Mouse (Mus musculus): ENCODE data around the gene Rnf43. TPM values are rescaled to one million over a fixed set of nuclear protein-coding genes. Genes with fewer than 3 reads are reported as not detected.
A peak's percentile ranks its signal among the peaks of the same experiment; 100 is the strongest.

Gene Rnf43
- total and polyA plus RNA-seq, 3 experiments: 14.6 to 17.3 TPM; not detected in 1

DNA sequence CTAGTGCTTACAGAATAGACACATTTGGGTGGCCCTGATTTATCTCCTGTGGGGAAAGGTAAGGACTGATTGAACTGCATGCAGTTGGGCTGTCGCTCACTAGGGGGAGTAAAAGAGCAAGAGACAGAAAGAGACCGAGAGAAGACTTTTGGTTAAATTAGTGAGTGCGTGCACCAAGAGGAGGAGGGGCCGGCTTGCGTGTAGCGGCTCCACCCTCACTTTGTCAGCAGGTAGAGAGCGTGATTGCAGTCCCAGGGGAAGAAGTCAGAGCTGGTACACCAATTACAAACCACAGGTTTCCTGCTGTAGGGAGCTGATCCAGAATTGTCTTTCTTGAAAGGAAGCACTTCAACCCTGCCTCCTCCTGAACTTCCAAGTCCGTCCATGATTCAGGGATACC lies at the start of gene Rnf43 (continued):
- TF ChIP-seq NRF1 (IDR thresholded peaks at IDR 0.05; ENCODE audit: insufficient read depth, low read depth, low read length, poor library complexity, severe bottlenecking): no peak
- no peak for TF ChIP-seq USF1 (IDR thresholded peaks at IDR 0.05; ENCODE audit: low read depth, low read length)
- 0 out of 2 replicates have a peak, but pooled peaks have one; percentile 39 for TF ChIP-seq ETS1 (IDR thresholded peaks at IDR 0.05; ENCODE audit: low read depth, low read length)

- TF ChIP-seq MAZ (IDR thresholded peaks at IDR 0.05; ENCODE audit: low read depth, low read length): no peak
- H3K36me3 ChIP-seq (ENCODE audit: control insufficient read depth in 1 of 2, insufficient read depth in 2 of 2, low read length in 2 of 2): peaks cover 3 to 12% of the 10 kb centered on the region in 2 experiments; a peak in 2 of 4 replicates
- H3K9me3 ChIP-seq (replicated peaks; ENCODE audit: insufficient read depth, low read length): no peaks in the 10 kb centered on the region
- H3K4me1 ChIP-seq (ENCODE audit: control insufficient read depth in 1 of 2, insufficient read depth in 2 of 2, low read length in 2 of 2): no peaks in the 10 kb centered on the region; a peak in 1 of 4 replicates
- no peaks in the 10 kb centered on the region for H3K79me2 ChIP-seq (ENCODE audit: control insufficient read depth, insufficient read depth, low read length, poor library complexity)
- DNase-seq (ENCODE audit: low read depth, low spot score): no peak
- no peak overlapping the region for H3K9ac ChIP-seq (ENCODE audit: control insufficient read depth, low read depth, low read length, poor library complexity, severe bottlenecking)
- H3K4me3 ChIP-seq (ENCODE audit: control insufficient read depth in 1 of 2, insufficient read depth in 1 of 2, low read depth in 2 of 2, low read length in 2 of 2): no peak overlapping the region
- H3K27ac ChIP-seq (ENCODE audit: control insufficient read depth, low read depth, low read length): no peak overlapping the region
- H3K27me3 ChIP-seq (ENCODE audit: control insufficient read depth in 1 of 2, insufficient read depth in 2 of 2, low read length in 2 of 2): no peaks in the 10 kb centered on the region
These were observed 48.5 kb upstream of the Rnf43 start for GRCm38 (mm10) chr11:87613972-87614371.

GRCm38 (mm10) chr11:87615551-87615950 lies 47.0 kb upstream of the Rnf43 start:
- Histone ChIP-seq H3K4me1 (ENCODE audit: control insufficient read depth in 1 of 2, insufficient read depth in 2 of 2, low read length in 2 of 2) (no peaks in the 10 kb centered on the region; a peak in 1 of 4 replicates), H3K27me3 (ENCODE audit: control insufficient read depth in 1 of 2, insufficient read depth in 2 of 2, low read length in 2 of 2) (no peaks in the 10 kb centered on the region), H3K36me3 (ENCODE audit: control insufficient read depth in 1 of 2, insufficient read depth in 2 of 2, low read length in 2 of 2) (peaks cover 3 to 6% of the 10 kb centered on the region in 2 experiments; a peak in 2 of 4 replicates), H3K9me3 (replicated peaks; ENCODE audit: insufficient read depth, low read length) (no peaks in the 10 kb centered on the region), H3K79me2 (ENCODE audit: control insufficient read depth, insufficient read depth, low read length, poor library complexity) (no peaks in the 10 kb centered on the region), H3K27ac (ENCODE audit: control insufficient read depth, low read depth, low read length) (no peak overlapping the region), H3K9ac (ENCODE audit: control insufficient read depth, low read depth, low read length, poor library complexity, severe bottlenecking) (no peak overlapping the region), H3K4me3 (ENCODE audit: control insufficient read depth in 1 of 2, insufficient read depth in 1 of 2, low read depth in 2 of 2, low read length in 2 of 2) (no peak overlapping the region)
- DNase-seq (ENCODE audit: low read depth, low spot score): no peak
- TF ChIP-seq TBP (IDR thresholded peaks at IDR 0.05; ENCODE audit: low read depth, low read length) (no peak), E2F4 (IDR thresholded peaks at IDR 0.05; ENCODE audit: borderline replicate concordance, low read depth, low read length) (no peak), ELF1 (IDR thresholded peaks at IDR 0.05; ENCODE audit: low read depth, low read length) (no peak), RAD21 (IDR thresholded peaks at IDR 0.05; ENCODE audit: low read depth, low read length) (no peak), BHLHE40 (IDR thresholded peaks at IDR 0.05; ENCODE audit: borderline replicate concordance, low read depth, low read length) (no peak), GABPA (IDR thresholded peaks at IDR 0.05; ENCODE audit: low read depth, low read length) (no peak), HCFC1 (IDR thresholded peaks at IDR 0.05; ENCODE audit: low read depth, low read length) (no peak), EP300 (IDR thresholded peaks at IDR 0.05; ENCODE audit: low read depth in 1 of 2, low read length in 2 of 2) (no peak), RCOR1 (IDR thresholded peaks at IDR 0.05; ENCODE audit: low read depth, low read length) (no peak), MYB (IDR thresholded peaks at IDR 0.05; ENCODE audit: low read depth, low read length) (no peak), MAZ (IDR thresholded peaks at IDR 0.05; ENCODE audit: low read depth, low read length) (no peak), JUND (IDR thresholded peaks at IDR 0.05; ENCODE audit: low read depth, low read length) (no peak)
